Mouse (Mus musculus): ENCODE measurements around the gene Sh3yl1. TPM values are rescaled to one million over a fixed set of nuclear protein-coding genes. Genes with fewer than 3 reads are reported as not detected.

The Sh3yl1 gene
- polyA plus RNA-seq, 1 experiment from 2014 or later: 29.1 TPM

DNA sequence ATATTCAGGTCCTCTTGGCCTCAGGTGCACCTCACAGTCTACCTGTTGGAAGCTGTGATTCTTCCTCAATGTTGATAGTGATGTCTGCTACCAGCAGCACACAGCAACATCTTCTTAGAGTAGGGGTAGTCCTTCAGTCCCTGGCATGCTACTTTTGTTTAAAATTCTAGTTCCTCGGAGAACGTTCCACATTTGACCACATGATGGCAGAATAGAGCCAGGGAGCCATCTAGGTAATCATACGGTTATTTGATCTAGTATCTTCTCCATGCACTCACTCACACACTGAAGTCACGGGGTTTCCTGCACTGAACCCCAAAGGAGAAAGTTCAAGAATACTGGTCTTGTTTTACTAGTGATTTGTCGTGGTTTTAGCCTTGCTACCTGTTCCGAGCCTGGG is 96.7 kb downstream of the Sh3yl1 start:
- WGBS: 29% methylated on average over 6 of the region's 6 CpGs
- DNase-seq (ENCODE audit: low spot score): peak; percentile 61
- H3K27me3 ChIP-seq (ENCODE audit: control insufficient read depth, insufficient read depth, low read length): no peaks in the 10 kb centered on the region
- no peaks in the 10 kb centered on the region for H3K4me1 ChIP-seq (replicated peaks; ENCODE audit: control insufficient read depth, insufficient read depth, low read length)
- no peak overlapping the region for H3K9ac ChIP-seq (ENCODE audit: low read depth, low read length)
- H3K4me3 ChIP-seq (ENCODE audit: low read depth, low read length): no peak overlapping the region
- no peaks in the 10 kb centered on the region for H3K9me3 ChIP-seq (ENCODE audit: control insufficient read depth, low read length)
- H3K4me2 ChIP-seq (replicated peaks; ENCODE audit: low read depth, low read length): no peak overlapping the region
- H3K27ac ChIP-seq (ENCODE audit: low read depth, low read length): no peak overlapping the region
- no peaks in the 10 kb centered on the region for H3K36me3 ChIP-seq (ENCODE audit: control insufficient read depth, insufficient read depth, low read length)
- ATAC-seq (ENCODE audit: low FRiP score): no peak

Other genes starting within 250 kb of the Sh3yl1 start
- 0.51 and 0.54 TPM in 2 replicates for gene Alkal2, start 27.3 kb upstream of the Sh3yl1 start, polyA plus RNA-seq (2014; fragmentation: Nextera tagmentation; extraction: Ambion mirVana)
- gene Acp1, start 79 bp upstream of the Sh3yl1 start, polyA plus RNA-seq (2014; fragmentation: Nextera tagmentation; extraction: Ambion mirVana): 166 and 189 TPM in 2 replicates
- gene Fam110c, start 162.2 kb downstream of the Sh3yl1 start, polyA plus RNA-seq (2014; fragmentation: Nextera tagmentation; extraction: Ambion mirVana): 0.08 and 0.17 TPM in 2 replicates

Measured in hindbrain, embryonic 11.5 days (tissue).